Mouse (Mus musculus) heart, embryonic 14.5 days (tissue): ENCODE data around the gene Dnajc5g. TPM values are rescaled to one million over a fixed set of nuclear protein-coding genes. Genes with fewer than 3 reads are reported as not detected.
A peak's percentile ranks its signal among the peaks of the same experiment; 100 is the strongest.

Experiments
- ATAC-seq: fragments of 200-750 bp; cut with Nextera tagmentation; 2 replicates; pipeline ENCODE4 v1.8.0; 2017; ENCODE audit warnings: low read depth, moderate TSS enrichment; ENCODE audit not compliant: insufficient number of reproducible peaks, insufficient read depth, low FRiP score
- H3K27ac ChIP-seq, 2 experiments: fragments of 200-500 bp in 1 of 2; fragments of 300-500 bp in 1 of 2; sonication (generic) in 1 of 2; replicated peaks in 1 of 2; 2 replicates each; pipeline ENCODE4 v1.5.1; 2012 to 2014; ENCODE audit warnings: low read depth in 2 of 2, low read length in 2 of 2, control low read depth in 1 of 2, mild to moderate bottlenecking in 1 of 2, mixed read lengths in 1 of 2; ENCODE audit not compliant: control insufficient read depth in 1 of 2, insufficient read depth in 1 of 2
- H3K27me3 ChIP-seq: fragments of 300-500 bp; sonication (generic); 2 replicates; pipeline ENCODE4 v1.6.1; 2014; ENCODE audit warnings: mild to moderate bottlenecking, low read length, control low read depth; ENCODE audit not compliant: control insufficient read depth, insufficient read depth
- H3K36me3 ChIP-seq: fragments of 300-500 bp; sonication (generic); 2 replicates; pipeline ENCODE4 v1.6.1; 2014; ENCODE audit warnings: mild to moderate bottlenecking, control low read depth, low read length, mixed read lengths; ENCODE audit not compliant: control insufficient read depth, insufficient read depth
- H3K4me1 ChIP-seq, 2 experiments: fragments of 200-500 bp in 1 of 2; fragments of 300-500 bp in 1 of 2; sonication (generic) in 1 of 2; 2 replicates each; pipeline ENCODE4 v1.6.1; 2012 to 2014; ENCODE audit warnings: low read length in 2 of 2, control low read depth in 1 of 2, mixed read lengths in 1 of 2; ENCODE audit not compliant: control insufficient read depth in 2 of 2, insufficient read depth in 2 of 2
- H3K4me2 ChIP-seq: fragments of 300-500 bp; sonication (generic); 2 replicates; pipeline ENCODE4 v1.6.1; 2014; ENCODE audit warnings: mild to moderate bottlenecking, low read length
- H3K4me3 ChIP-seq, 2 experiments: fragments of 200-500 bp in 1 of 2; fragments of 300-500 bp in 1 of 2; sonication (generic) in 1 of 2; 2 replicates each; pipeline ENCODE4 v1.5.1; 2012 to 2014; ENCODE audit warnings: low read length in 2 of 2, mild to moderate bottlenecking in 2 of 2, control low read depth in 1 of 2, low read depth in 1 of 2, moderate library complexity in 1 of 2; ENCODE audit not compliant: control insufficient read depth in 1 of 2, insufficient read depth in 1 of 2
- H3K9ac ChIP-seq: fragments of 300-500 bp; sonication (generic); 2 replicates; pipeline ENCODE4 v1.6.1; 2014; ENCODE audit warnings: mild to moderate bottlenecking, low read length
- H3K9me3 ChIP-seq: fragments of 300-500 bp; sonication (generic); 2 replicates; pipeline ENCODE4 v1.6.1; 2016; ENCODE audit warnings: low read length, control low read depth; ENCODE audit not compliant: control insufficient read depth
- WGBS: fragments of 180-500 bp; shearing (Covaris S2); extraction: QIAGEN DNeasy Blood & Tissue Kit; methylation state at CpG from one replicate; pipeline ENCODE4 v1.1.7; 2014; 5-methylcytosine and 5-hydroxymethylcytosine counted together
- polyA plus RNA-seq: library from polyadenylated mRNA; unstranded; fragments of >200 nt; fragmentation: Nextera tagmentation; extraction: Ambion mirVana; gene quantifications from 2 replicates; pipeline ENCODE4 v1.2.1, GENCODE M21; 2014

Gene Dnajc5g
- polyA plus RNA-seq, 1 experiment from 2014 or later, result not detected

DNA sequence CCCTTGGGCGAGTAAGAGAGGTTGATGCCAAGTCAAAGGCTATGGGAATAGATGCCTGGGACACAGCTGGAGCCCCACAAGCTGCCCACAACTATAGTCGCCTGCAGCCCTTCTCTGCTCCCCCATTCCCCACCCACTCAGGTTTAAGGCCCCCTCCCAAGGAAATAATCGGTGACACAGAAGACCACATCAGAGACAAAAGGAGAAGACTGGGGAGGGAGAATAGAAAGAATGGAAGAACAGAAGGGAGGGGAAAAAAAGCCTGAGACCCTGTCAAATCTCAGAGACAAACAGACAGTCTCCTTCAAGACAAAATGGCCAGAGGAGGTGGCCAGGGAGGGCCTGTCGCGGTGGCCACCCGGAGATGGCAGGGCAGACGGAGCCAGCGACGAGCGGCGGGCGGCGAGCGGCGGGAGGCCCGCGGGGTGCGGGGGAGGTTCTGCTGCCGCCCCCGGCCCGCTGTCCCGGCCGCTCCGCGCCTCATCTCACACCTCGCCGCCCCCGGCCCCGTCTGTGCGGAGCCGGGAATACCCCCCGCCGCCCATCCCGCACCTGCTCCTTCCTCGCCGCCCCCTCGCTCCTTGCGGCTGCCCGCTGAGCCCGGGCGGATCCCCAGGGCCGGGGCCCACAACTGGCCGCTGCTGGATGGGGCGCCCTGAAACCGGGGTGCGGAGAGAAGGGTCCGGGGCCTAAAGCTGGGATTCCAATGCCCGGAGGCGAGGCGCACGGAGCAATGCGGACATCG lies 13.7 kb upstream of the Dnajc5g start:
- Histone ChIP-seq H3K27me3 (peaks cover 95% of the 10 kb centered on the region), H3K27ac (no peak overlapping the region)
- WGBS, result 4% methylated on average over 45 of the region's 53 CpGs

DNA sequence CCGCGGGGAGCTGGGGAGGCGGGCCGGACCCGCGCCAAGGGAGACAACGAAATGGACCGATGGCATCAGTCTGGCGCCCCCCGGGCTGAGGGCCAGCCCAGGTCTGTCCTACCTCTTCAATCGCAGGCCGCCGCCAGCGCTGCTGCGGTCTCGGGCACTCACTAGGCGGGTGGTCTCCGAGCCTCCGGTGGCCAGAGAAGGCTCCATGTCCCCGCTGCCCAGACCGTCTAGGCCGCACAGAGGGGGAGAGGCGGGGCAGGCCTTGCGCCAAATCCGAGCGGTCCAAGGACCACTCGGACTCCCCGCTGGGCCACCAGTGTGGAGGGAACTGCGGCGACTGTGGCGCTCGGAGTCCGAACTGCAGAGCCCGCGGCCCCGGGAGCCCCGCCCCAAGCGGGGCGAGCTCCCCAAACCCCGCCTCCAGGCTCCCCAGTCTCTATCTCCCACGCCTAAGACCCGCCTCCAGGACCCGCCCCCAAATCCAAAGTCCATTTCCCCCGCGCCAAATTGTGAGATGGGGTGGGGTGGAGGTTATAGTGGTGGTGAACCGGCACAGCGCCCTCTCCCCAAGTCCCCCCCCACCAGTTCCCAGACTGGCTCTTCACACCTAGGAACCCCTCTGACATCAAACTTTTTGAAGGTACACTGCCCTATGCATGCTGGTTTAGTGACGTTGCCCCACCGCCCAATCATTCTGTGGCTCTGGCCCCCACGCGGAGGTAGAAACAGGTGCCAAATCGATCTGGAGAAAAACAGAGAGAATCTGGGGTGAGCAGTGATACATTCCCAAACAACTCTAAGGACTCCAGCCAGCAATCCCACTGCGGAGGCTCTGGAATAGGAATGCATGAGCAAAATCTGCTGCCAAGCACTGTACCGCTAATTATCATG lies 12.7 kb upstream of the Dnajc5g start:
- H3K36me3 ChIP-seq, result no peaks in the 10 kb centered on the region
- peak overlapping the region; percentile 31 to 41 for H3K4me3 ChIP-seq
- H3K27ac ChIP-seq, result no peak overlapping the region
- H3K9me3 ChIP-seq, result no peaks in the 10 kb centered on the region
- WGBS, result under 1% methylated on average over 53 of the region's 54 CpGs
- peak overlapping the region; percentile 75 for H3K4me2 ChIP-seq
- peaks cover 16 to 31% of the 10 kb centered on the region in 2 experiments for H3K4me1 ChIP-seq
- H3K9ac ChIP-seq, result peak overlapping the region; percentile 21; the same call in 1 of the 2 replicates
- ATAC-seq, result no peak
- H3K27me3 ChIP-seq, result peaks cover 95% of the 10 kb centered on the region

More for the DNA sequence above, 13.7 kb upstream of the Dnajc5g start:
- Histone ChIP-seq H3K36me3 (no peaks in the 10 kb centered on the region), H3K4me3 (peak overlapping the region; percentile 31 to 41), H3K9me3 (no peaks in the 10 kb centered on the region), H3K4me2 (peak overlapping the region; percentile 75), H3K9ac (0 out of 2 replicates have a peak overlapping the region, but pooled peaks have one; percentile 21), H3K4me1 (peaks cover 16 to 31% of the 10 kb centered on the region in 2 experiments)
- ATAC-seq, result no peak; the same call in 1 of the 2 replicates

DNA sequence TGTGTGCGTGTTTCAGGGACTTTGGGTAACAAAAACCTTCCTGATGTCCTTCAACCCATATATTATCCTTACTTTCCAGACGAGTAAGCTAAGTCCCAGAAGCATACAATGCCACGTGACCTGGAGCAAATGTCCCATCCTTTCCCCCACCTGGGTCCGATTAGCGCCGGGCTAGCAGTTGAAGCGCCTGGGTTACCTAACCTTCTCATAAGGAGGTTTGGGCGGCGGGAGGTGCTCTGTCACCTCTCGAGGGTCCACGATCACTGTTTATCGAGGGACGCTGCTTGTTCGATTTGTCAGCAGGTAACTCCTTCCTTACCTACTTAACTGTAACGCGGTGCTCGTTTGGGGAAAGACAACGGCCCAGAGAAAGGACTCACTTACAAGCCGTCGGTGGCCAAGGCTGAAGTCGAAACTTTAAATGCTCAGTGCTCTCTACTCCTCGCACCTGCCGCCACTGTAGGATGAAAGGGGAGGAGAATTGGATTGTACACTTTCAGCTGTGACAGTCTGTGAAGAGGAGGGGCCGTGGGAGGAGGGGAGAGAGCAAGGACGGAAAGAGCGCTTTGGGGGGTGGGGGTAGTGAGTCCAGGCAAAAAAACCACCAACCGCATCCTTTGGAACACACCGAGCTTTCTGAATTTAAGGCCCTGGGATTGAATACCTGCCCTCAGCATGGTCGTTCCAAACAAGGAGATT lies 11.8 kb upstream of the Dnajc5g start:
- Histone ChIP-seq H3K9ac (no peak overlapping the region; the same call in 1 of the 2 replicates), H3K4me1 (peaks cover 16 to 31% of the 10 kb centered on the region in 2 experiments), H3K4me3 (peak overlapping the region; percentile 32 to 39), H3K9me3 (no peaks in the 10 kb centered on the region), H3K27ac (no peak overlapping the region), H3K27me3 (peaks cover 90% of the 10 kb centered on the region), H3K4me2 (peak overlapping the region; percentile 75), H3K36me3 (no peaks in the 10 kb centered on the region)
- no peak for ATAC-seq
- 2% methylated on average over 29 of the region's 29 CpGs for WGBS

DNA sequence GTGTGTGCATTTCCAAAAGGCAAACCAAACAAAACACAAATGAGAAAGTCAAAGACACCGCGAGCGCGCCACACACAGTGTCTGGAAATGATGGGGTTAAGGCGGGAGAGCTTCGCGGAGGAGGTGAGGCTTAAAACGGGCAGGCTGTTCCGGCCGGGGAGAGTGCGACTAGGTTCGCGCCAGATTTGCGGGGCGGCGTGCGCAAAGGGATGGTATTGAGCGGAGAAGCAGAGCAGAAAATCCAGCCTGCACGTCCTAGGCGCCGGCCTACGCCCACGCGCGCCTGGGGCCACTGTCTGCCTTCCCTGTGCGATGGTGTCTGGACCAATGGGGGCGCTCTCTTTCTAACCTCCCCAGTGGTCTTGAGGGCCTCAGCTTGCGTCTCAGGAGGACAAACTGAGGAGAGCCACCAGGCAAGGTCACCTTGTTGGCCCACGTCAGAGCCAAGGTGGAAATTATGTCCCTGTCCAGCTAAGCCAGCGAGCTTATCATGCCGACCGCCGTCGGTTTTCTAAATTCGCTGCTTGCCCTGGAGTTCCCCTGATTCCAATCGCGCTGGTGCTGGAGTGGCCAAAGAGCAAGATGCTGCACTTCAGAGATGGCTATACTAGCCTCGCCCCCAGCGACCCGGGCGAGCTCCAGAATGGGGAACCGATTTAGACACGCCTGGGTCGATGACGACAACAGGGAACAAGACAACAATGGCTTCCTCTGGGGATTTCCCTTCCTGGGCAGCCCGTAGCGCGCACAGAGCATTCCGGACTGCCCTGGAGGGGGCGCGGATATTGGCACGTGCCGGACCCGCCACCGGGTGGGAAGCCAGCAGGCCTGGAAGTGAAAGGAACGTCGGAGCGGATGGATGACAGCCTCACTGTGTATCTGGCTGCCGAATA lies 11.0 kb upstream of the Dnajc5g start:
- peak overlapping the region; percentile 39; the same call in 1 of the 2 replicates for H3K9ac ChIP-seq
- H3K36me3 ChIP-seq, result no peaks in the 10 kb centered on the region
- H3K27ac ChIP-seq, result no peak overlapping the region; a peak in 1 of 4 replicates
- peak overlapping the region; percentile 75 for H3K4me2 ChIP-seq
- ATAC-seq, result peak; percentile 69; the same call in 1 of the 2 replicates
- under 1% methylated on average over 59 of the region's 59 CpGs for WGBS
- peaks cover 82% of the 10 kb centered on the region for H3K27me3 ChIP-seq
- peak overlapping the region; percentile 32 to 39 for H3K4me3 ChIP-seq
- no peaks in the 10 kb centered on the region for H3K9me3 ChIP-seq
- H3K4me1 ChIP-seq, result peaks cover 16 to 31% of the 10 kb centered on the region in 2 experiments

DNA sequence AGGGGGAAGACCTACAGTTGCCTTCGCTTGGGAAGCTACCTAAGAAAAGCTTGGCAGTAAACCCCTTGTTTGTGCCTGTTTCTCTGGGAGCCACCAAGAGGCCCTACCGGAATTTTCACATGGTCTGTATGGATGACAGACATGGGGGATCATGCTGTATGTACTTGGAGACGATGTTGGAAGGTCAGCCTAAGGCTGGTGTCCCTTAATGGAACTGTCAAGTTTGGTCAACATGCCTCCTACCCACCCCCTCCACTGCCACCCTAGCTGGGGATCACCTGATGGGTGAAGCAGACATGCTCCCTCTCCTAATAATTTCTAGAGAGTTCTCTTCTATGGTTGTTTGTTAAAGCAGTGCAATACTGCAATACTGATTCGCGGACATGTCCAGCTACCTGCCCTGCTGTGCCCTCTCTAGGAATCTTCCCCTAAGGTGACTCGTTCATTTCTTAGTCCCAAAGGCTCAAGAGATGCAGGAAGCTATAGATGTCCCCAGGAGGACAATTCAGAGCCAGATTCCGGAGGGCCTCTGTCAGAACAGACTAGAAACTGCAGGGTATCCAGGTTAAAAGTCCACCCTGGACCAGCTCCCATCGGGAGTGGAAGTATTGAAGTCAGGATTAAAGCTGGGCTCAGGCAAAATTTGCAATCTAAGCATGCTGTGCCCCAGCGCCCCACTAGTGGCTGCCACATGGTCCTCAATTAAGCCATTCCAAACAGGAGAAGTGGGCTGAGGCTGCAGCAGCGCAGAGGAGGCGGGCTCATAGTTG lies 10.2 kb upstream of the Dnajc5g start:
- Histone ChIP-seq H3K36me3 (no peaks in the 10 kb centered on the region), H3K4me3 (peak overlapping the region; percentile 32 to 39), H3K4me1 (peaks cover 16 to 31% of the 10 kb centered on the region in 2 experiments), H3K27me3 (peaks cover 73% of the 10 kb centered on the region), H3K27ac (no peak overlapping the region; a peak in 1 of 4 replicates), H3K4me2 (peak overlapping the region; percentile 75), H3K9me3 (no peaks in the 10 kb centered on the region), H3K9ac (no peak overlapping the region)
- no peak for ATAC-seq
- 31% methylated on average over 11 of the region's 11 CpGs for WGBS

DNA sequence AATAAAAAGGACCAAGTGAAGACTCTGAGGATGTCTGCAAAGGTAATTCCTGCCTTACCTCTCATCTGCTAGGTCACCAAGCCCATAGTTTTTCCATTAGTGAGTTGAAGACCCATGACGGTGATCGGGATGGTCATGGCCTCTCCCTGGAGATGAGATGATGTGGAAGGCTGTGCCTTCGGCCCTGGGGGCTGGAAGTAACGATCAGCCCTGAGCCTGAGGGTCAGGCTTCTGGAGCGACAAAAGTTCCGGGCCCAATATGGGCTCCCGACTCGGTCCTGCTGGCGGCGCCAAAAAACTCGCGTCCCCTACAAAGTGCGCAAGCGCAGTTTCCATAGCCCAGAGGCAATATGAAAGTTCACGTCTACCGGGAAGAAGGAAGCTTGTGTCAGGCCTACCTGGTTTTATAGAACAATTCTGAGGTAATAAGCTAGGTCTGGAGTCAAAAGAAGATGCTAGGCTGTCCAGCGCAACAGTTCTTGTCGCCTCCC lies 2.0 kb downstream of the Dnajc5g start, which contains the start of gene Slc30a3:
Gene Slc30a3 (minus strand): TSS at position 238 of the 491 bp plus-strand sequence.
- Histone ChIP-seq H3K4me3 (no peak within 1 kb of the TSS), H3K36me3 (no peaks in the 10 kb centered on the region), H3K27me3 (peaks cover 5% of the 10 kb centered on the region; the same call in 1 of the 2 replicates), H3K4me1 (no peaks in the 10 kb centered on the region), H3K9me3 (no peaks in the 10 kb centered on the region), H3K27ac (no peak within 1 kb of the TSS), H3K9ac (no peak within 1 kb of the TSS), H3K4me2 (no peak within 1 kb of the TSS)
- WGBS, result 87% methylated on average over 18 of the region's 18 CpGs
- ATAC-seq, result no peak
